Mouse (Mus musculus): ENCODE measurements around the gene Gm17361. TPM values are rescaled to one million over a fixed set of nuclear protein-coding genes. Genes with fewer than 3 reads are reported as not detected.
"Not testable (repeated sequence)": the region's sequence is repeated elsewhere in the genome, so short reads cannot be mapped to it uniquely, and the experiment has no call there.

The Gm17361 gene
- not detected in 2 replicates for polyA plus RNA-seq (2012; rRNA removed)

DNA sequence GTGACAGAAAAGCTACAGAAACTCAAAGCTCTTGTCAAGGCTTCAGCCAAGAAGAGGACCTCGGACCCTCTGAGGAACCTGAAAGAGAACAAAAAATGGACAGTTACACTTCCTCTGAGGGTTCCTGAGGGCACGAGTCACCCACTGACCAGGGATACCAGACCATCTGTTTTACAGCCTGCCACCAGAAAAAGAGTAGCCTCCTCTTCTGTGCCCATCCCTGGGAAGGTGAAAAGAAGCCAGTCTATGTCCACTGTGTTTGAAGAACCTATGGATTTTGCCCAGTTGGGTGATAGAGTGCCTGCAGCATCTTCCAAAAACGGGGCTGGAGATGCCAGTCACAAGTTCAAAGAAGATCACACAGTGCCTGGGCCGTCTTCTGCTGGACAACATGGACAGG lies at the start of gene Gm17361:
TSS of gene Gm17361 (plus strand) at position 301 of the 400 bp plus-strand sequence.
- H3K27ac ChIP-seq (ENCODE audit: insufficient read depth, low read length); H3K27me3 ChIP-seq (ENCODE audit: control insufficient read depth, insufficient read depth, low read length); DNase-seq (ENCODE audit: low read depth in 1 of 2, low spot score in 2 of 2); H3K4me3 ChIP-seq (ENCODE audit: extremely low read depth, insufficient read depth, insufficient read length); H3K36me3 ChIP-seq (ENCODE audit: control insufficient read depth, insufficient read depth, low read length); H3K4me1 ChIP-seq (ENCODE audit: control insufficient read depth, insufficient read depth, insufficient read length): not testable (repeated sequence)
- no CpG with 5 or more reads among the region's 4 CpGs for WGBS

Measured in spleen, adult 2 months (tissue).